Mouse (Mus musculus) heart, postnatal 25 days (tissue): ENCODE results near the gene Dpysl4. TPM values are rescaled to one million over a fixed set of nuclear protein-coding genes. Genes with fewer than 3 reads are reported as not detected.
A peak's percentile ranks its signal among the peaks of the same experiment; 100 is the strongest.

Experiments used
- DNase-seq: peaks from one replicate; pipeline ENCODE4 v3.0.0; 2022; ENCODE audit warnings: low spot score
- intact Hi-C: fragments of 180-260 bp; cut with DNase I; formaldehyde crosslinking; loops from one replicate; pipeline ENCODE4 v1.15.1; 2025
- total RNA-seq, 2 experiments: library from RNA; stranded (reverse); gene quantifications; 2 replicates each; pipeline ENCODE4 v1.2.3; 2021

Gene Dpysl4
- total RNA-seq, 2 experiments from 2014 or later, result 4.9 to 5.7 TPM

GRCm38 (mm10) chr7:139095282-139095681, 9.5 kb downstream of the Dpysl4 start:
- no peak for DNase-seq
- intact Hi-C loops, result no loop called here

GRCm38 (mm10) chr7:139096399-139096798, 10.6 kb downstream of the Dpysl4 start:
- no peak for DNase-seq
- intact Hi-C loops, result no loop called here

GRCm38 (mm10) chr7:139100531-139101095, 14.8 kb downstream of the Dpysl4 start:
- DNase-seq, result no peak
- intact Hi-C loops, result no loop called here

- DNase-seq, result no peak
- intact Hi-C loops, result no loop called here
Measured at GRCm38 (mm10) chr7:139101286-139101804, 15.5 kb downstream of the Dpysl4 start.

GRCm38 (mm10) chr7:139101826-139102225, 16.0 kb downstream of the Dpysl4 start:
- no peak for DNase-seq
- intact Hi-C loops, result no loop called here

DNA sequence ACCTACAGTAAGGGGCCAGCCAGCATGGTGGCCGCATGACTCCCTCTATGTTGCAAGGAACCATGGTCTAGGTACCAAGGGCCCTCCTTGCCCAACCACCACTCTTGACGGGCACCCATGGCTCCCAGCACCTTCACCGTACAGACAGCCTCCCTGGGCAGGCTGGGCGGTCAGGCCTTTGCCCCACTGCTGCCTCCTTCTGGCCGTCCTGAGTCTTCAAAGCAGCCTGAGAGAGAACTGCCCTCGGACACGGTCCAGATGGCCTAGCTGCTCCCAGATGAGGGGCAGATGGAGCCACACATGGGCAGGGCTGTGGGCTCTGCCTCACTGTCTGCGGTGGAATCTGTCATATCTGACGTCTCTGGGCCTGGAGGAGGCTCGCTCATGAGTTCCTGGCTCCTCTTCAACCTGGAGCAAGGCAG, 18.2 kb downstream of the Dpysl4 start:
- intact Hi-C loops, result no loop called here
- no peak for DNase-seq

DNA sequence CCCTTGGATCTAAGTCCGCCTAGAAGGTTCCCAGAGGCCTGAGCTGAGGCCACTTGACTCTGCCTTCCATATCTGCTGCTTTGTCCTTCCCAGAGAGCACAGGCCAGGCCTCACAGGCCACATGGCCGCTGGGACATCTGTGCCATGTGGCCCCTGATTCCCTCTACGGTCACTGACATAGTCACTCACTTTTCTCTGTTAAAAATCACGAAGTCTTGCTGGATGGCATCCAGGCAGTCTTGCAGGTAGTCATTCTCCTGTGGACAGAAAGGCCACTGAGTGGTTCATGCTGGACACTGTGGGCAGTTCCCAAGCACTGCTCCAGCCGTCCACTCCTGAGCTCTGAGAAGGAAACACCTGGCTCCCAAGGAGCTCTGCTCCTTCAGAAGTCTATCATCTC, 19.3 kb downstream of the Dpysl4 start:
- no peak for DNase-seq
- intact Hi-C loops, result no loop called here

DNA sequence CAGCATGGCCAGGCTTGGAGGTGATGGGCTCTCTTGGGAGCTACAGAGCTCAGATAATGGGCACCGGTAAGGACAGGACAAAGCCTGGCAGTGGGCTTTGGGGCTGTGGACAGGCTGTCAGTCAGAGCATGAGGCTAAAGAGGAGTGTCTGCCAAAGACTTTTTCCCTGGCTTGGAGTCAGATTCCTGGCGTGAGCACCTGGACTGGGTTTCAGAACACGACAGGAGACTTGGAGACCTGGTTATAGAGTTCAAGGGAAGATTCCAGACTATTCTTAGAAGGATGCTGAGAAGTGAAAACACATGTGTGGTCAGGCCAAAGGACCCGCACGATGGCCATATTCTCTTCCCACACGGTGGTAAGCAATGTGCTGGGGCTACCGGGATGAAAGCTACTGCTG, 19.9 kb downstream of the Dpysl4 start:
- DNase-seq, result no peak
- intact Hi-C loops, result no loop called here

GRCm38 (mm10) chr7:139107908-139108650, 22.3 kb downstream of the Dpysl4 start:
- intact Hi-C loops, result no loop called here
- DNase-seq, result no peak

DNA sequence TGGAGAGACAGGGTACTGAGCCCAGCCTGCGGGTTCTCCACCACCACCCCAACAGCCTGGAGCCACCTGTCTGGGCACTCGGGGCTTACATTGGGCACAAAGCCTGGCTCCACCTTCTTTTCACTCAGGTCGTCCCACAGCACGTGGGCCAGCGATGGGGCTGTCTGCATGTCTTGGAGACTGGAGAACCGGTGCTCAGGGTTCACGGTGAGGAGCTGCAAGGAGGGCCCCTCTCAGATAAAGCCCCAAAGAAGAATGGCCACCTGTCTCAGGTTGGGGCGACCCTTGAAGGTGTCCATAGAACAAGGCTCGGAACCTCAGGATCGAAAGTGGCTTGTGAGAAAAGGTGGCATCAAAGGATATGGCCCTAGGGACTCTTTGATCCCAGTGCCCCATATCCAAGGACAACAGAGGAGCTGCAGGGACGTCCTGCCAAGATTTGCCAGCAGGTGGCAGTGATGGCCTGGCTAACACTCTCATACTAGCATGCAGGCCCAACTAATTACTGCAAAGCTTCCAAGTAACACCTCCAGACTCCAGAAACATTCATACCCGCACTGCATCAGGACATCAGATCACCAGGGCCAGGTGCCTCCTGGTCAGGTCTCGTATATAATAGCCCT, 33.5 kb downstream of the Dpysl4 start:
- intact Hi-C loops, result no loop called here
- peak; percentile 52 for DNase-seq

DNA sequence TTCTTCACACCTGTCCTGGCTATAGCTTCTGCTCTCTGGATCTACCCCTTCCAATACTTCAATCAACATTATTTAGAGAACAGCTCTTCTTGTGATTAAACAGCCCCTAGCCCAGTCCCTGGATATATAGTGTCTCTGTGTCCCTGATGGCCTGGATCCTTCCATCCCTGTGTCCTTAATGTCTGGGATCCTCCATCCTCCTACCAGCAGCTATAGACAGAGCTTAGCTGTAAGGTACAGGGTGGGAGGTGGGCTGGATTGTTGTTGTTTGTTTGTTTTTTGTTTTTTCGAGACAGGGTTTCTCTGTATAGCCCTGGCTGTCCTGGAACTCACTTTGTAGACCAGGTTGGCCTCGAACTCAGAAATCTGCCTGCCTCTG, 34.0 kb downstream of the Dpysl4 start:
- intact Hi-C loops, result loop anchor here (5.0 to 10.0 kb wide), 3 partner anchors 83 to 355 kb away; no protein-coding TSS in a partner anchor
- no peak for DNase-seq

- intact Hi-C loops, result loop anchor here (10.0 kb wide), 1 partner anchor 349 kb away; no protein-coding TSS in a partner anchor
Measured at GRCm38 (mm10) chr7:139125881-139126280, 40.1 kb downstream of the Dpysl4 start.

GRCm38 (mm10) chr7:139126549-139126948, 40.7 kb downstream of the Dpysl4 start:
- intact Hi-C loops, result loop anchor here (10.0 kb wide), 1 partner anchor 348 kb away; no protein-coding TSS in a partner anchor
- DNase-seq, result no peak

More at GRCm38 (mm10) chr7:139125881-139126280, 40.1 kb downstream of the Dpysl4 start:
- no peak for DNase-seq

DNA sequence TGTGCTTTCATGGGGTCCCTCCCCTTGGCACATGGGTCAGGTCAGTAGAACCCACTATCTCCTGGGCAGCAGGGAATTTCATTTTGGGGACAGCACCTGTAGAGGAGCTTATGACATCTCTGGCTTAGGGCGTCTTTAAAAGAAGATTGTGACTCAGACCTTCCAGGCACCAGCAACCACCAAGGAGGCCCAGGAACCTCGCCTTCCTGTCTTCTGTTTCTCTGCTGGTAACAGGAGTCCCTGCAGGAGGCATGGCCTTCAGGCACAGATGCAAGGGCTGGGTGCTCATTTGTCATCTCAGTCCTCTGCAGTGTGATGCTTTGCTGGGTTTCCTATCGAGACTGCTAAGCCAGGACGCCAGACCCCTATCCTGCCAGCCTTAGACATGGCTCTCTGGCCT, 43.2 kb downstream of the Dpysl4 start:
- intact Hi-C loops, result loop anchor here (10.0 kb wide), 1 partner anchor 346 kb away; no protein-coding TSS in a partner anchor
- no peak for DNase-seq

DNA sequence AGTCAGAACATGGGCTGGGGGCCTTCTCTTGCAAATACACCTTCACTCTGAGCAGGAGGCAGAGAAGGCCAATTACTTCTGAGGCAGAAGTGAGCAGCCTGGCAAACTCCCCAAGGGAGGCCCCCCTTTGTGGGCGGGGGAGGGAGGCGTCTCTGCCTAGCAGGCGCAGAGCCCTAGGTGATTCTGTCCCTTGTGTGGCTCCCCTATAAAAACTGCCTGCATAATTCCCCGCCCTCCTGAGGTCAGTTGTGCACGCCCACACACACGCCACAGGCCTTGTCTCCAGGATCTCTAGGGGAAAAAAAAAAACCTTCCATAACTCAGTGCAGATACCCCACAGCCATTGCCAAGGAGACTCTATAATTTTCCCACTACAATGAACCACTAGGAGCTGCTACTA, 44.6 kb downstream of the Dpysl4 start:
- intact Hi-C loops, result no loop called here
- no peak for DNase-seq

DNA sequence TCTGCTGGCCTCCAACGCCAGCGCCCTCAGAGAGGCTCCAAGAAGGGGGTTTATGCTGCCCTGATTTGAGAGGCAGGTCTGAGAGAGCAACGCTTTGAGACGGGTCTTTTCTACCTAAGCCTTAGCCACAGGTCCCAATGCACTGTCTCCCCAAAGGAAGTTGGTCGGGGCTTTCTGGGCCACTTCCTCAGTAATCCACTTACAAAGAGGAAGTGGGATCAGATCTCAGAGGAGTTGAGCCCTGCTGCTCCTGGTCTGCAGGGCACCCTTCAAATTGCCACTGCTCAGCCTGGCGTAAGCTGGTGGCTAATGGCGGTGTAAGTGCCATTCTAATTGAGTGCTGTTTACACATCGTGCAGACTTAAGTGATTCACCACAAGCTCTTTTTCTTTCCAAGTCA, 45.7 kb downstream of the Dpysl4 start:
- no peak for DNase-seq
- intact Hi-C loops, result no loop called here

GRCm38 (mm10) chr7:139133446-139133845, 47.6 kb downstream of the Dpysl4 start:
- no peak for DNase-seq
- intact Hi-C loops, result no loop called here

DNA sequence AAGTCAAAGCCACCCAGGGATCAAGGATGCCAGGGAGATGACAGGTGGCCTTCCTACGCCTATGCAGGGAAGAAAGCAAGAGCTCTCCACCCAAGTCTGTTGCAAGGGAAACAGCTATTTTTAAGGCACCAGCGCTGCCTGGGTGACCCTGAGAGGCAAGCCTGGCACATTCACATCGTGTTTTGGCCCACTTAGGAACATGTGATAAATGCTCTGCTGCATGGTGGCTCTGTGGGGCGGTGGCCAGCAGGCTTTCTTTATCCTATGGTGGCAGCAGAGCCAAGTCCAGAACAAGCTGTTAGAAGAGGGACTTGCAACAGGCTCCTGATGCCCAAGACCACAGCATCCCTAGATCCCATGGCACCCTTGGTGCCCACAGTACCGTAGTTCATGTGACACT, 49.4 kb downstream of the Dpysl4 start:
- no peak for DNase-seq
- intact Hi-C loops, result no loop called here

- DNase-seq, result no peak
- intact Hi-C loops, result no loop called here
Measured at GRCm38 (mm10) chr7:139136906-139137491, 51.2 kb downstream of the Dpysl4 start.

- intact Hi-C loops, result no loop called here
- DNase-seq, result no peak
Measured at GRCm38 (mm10) chr7:139139921-139140461, 54.2 kb downstream of the Dpysl4 start.
